Mouse (Mus musculus) midbrain, postnatal 0 days (tissue): ENCODE results near the gene Taf11. TPM values are rescaled to one million over a fixed set of nuclear protein-coding genes. Genes with fewer than 3 reads are reported as not detected.
A peak's percentile ranks its signal among the peaks of the same experiment; 100 is the strongest.

Experiments used
- ATAC-seq: fragments of 200-750 bp; cut with Nextera tagmentation; 2 replicates; pipeline ENCODE4 v1.8.0; 2017; ENCODE audit warnings: moderate number of reproducible peaks, mild to moderate bottlenecking, moderate TSS enrichment, moderate library complexity; ENCODE audit not compliant: low FRiP score
- DNase-seq: peaks from one replicate; pipeline ENCODE4 v3.0.0-alpha.2; 2015; ENCODE audit warnings: low spot score
- H3K27ac ChIP-seq: fragments of 300-500 bp; sonication (generic); 2 replicates; pipeline ENCODE4 v1.5.1; 2014; ENCODE audit warnings: low read depth, mild to moderate bottlenecking, low read length, mixed read lengths
- H3K27me3 ChIP-seq: fragments of 300-500 bp; sonication (generic); 2 replicates; pipeline ENCODE4 v1.6.1; 2014; ENCODE audit warnings: low read length, control low read depth, mixed read lengths; ENCODE audit not compliant: insufficient read depth
- H3K36me3 ChIP-seq: fragments of 300-500 bp; sonication (generic); 2 replicates; pipeline ENCODE4 v1.6.1; 2014; ENCODE audit warnings: low read length, control low read depth, mixed read lengths; ENCODE audit not compliant: insufficient read depth
- H3K4me1 ChIP-seq: fragments of 300-500 bp; sonication (generic); 2 replicates; pipeline ENCODE4 v1.6.1; 2014; ENCODE audit warnings: mild to moderate bottlenecking, control low read depth, antibody characterized with exemption, low read length, mixed read lengths; ENCODE audit not compliant: insufficient read depth
- H3K4me2 ChIP-seq: fragments of 300-500 bp; sonication (generic); 2 replicates; pipeline ENCODE4 v1.6.1; 2014; ENCODE audit warnings: low read depth, mild to moderate bottlenecking, low read length, mixed read lengths; ENCODE audit not compliant: poor library complexity, severe bottlenecking
- H3K4me3 ChIP-seq: fragments of 300-500 bp; sonication (generic); 2 replicates; pipeline ENCODE4 v1.5.1; 2014; ENCODE audit warnings: low read depth, mild to moderate bottlenecking, low read length, moderate library complexity
- H3K9ac ChIP-seq: fragments of 300-500 bp; sonication (generic); replicated peaks from 2 replicates; pipeline ENCODE4 v1.6.1; 2014; ENCODE audit warnings: mild to moderate bottlenecking, low read length, moderate library complexity, mixed read lengths; ENCODE audit not compliant: poor library complexity, severe bottlenecking
- H3K9me3 ChIP-seq: fragments of 300-500 bp; sonication (generic); 2 replicates; pipeline ENCODE4 v1.6.1; 2016; ENCODE audit warnings: low read length, control low read depth
- CTCF ChIP-seq: IDR thresholded peaks from 2 replicates; pipeline ENCODE4 v1.5.1; 2016; ENCODE audit warnings: antibody characterized with exemption, mild to moderate bottlenecking
- WGBS: fragments of 180-500 bp; shearing (Covaris S2); extraction: QIAGEN DNeasy Blood & Tissue Kit; methylation state at CpG from one replicate; pipeline ENCODE4 v1.1.7; 2014; 5-methylcytosine and 5-hydroxymethylcytosine counted together
- polyA plus RNA-seq: library from polyadenylated mRNA; unstranded; fragments of >200 nt; fragmentation: Nextera tagmentation; extraction: Ambion mirVana; gene quantifications from 2 replicates; pipeline ENCODE4 v1.2.1, GENCODE M21; 2015
- total RNA-seq: library from RNA; depleted of rRNA; stranded (reverse); fragments of >200 nt; gene quantifications from 2 replicates; pipeline ENCODE4 v1.2.3, GENCODE M21; 2014

Gene Taf11
- total and polyA plus RNA-seq, 2 experiments from 2014 or later = 21.0 to 59.9 TPM

- H3K4me3 ChIP-seq = no peak overlapping the region
- H3K9ac ChIP-seq = no peak overlapping the region
- no peak overlapping the region for H3K4me2 ChIP-seq
- no peak for TF ChIP-seq CTCF
- DNase-seq (no peak), ATAC-seq (no peak)
- no peak overlapping the region for H3K27ac ChIP-seq
- no peaks in the 10 kb centered on the region for H3K27me3 ChIP-seq
- H3K4me1 ChIP-seq = peaks cover 8% of the 10 kb centered on the region
- H3K36me3 ChIP-seq = no peaks in the 10 kb centered on the region
- 85% methylated on average over 4 of the region's 4 CpGs for WGBS
- H3K9me3 ChIP-seq = no peaks in the 10 kb centered on the region
Measured at GRCm38 (mm10) chr17:27914742-27915141, 5.1 kb upstream of the Taf11 start.

DNA sequence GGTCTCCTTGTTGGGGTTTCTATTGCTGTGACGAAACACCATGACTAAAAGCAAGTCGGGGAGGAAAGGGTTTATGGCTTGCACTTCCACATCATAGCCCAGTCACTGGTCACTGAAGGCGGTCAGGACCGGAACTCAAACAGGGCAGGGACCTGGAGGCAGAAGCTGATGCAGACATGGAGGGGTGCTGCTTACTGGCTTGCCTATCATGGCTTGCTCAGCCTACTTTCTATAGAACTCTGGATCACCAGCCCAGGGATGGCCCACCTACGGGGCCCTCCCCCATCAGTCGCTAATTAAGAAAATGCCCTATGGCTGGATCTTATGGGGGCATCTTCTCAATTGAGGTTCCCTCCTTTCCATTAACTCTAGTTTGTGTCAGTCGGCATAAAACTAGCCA lies 1.7 kb upstream of the Taf11 start:
- H3K4me2 ChIP-seq = no peak overlapping the region
- H3K4me1 ChIP-seq = peaks cover 8% of the 10 kb centered on the region
- TF ChIP-seq CTCF = no peak
- DNase-seq (no peak), ATAC-seq (no peak)
- 92% methylated on average over 7 of the region's 7 CpGs for WGBS
- no peaks in the 10 kb centered on the region for H3K9me3 ChIP-seq
- no peak overlapping the region for H3K4me3 ChIP-seq
- H3K36me3 ChIP-seq = no peaks in the 10 kb centered on the region
- no peaks in the 10 kb centered on the region for H3K27me3 ChIP-seq
- no peak overlapping the region for H3K9ac ChIP-seq
- no peak overlapping the region for H3K27ac ChIP-seq

GRCm38 (mm10) chr17:27908888-27909621 lies 589 bp downstream of the Taf11 start, which contains the start of gene Anks1:
Gene Anks1 (plus strand): TSS chr17:27909306.
- Histone ChIP-seq H3K9ac (peak within 1 kb of the TSS; percentile 83), H3K4me2 (peak within 1 kb of the TSS; percentile 87), H3K27ac (peak within 1 kb of the TSS; percentile 85), H3K36me3 (no peaks in the 10 kb centered on the region), H3K4me1 (peaks cover 8% of the 10 kb centered on the region), H3K27me3 (no peaks in the 10 kb centered on the region), H3K4me3 (peak within 1 kb of the TSS; percentile 91), H3K9me3 (no peaks in the 10 kb centered on the region)
- peak; percentile 68 for TF ChIP-seq CTCF
- peak; percentile 86 for DNase-seq
- under 1% methylated on average over 63 of the region's 78 CpGs for WGBS
- ATAC-seq = peak; percentile 86

GRCm38 (mm10) chr17:27908206-27908887 lies 1.3 kb downstream of the Taf11 start:
- Histone ChIP-seq H3K36me3 (peaks cover 4% of the 10 kb centered on the region; the same call in 1 of the 2 replicates), H3K4me3 (peak overlapping the region; percentile 91), H3K9me3 (no peaks in the 10 kb centered on the region), H3K9ac (peak overlapping the region; percentile 83), H3K4me2 (peak overlapping the region; percentile 87), H3K27ac (peak overlapping the region; percentile 85), H3K27me3 (no peaks in the 10 kb centered on the region), H3K4me1 (peaks cover 8% of the 10 kb centered on the region)
- no peak for TF ChIP-seq CTCF
- DNase-seq (no peak), ATAC-seq (no peak)
- under 1% methylated on average over 12 of the region's 12 CpGs for WGBS

DNA sequence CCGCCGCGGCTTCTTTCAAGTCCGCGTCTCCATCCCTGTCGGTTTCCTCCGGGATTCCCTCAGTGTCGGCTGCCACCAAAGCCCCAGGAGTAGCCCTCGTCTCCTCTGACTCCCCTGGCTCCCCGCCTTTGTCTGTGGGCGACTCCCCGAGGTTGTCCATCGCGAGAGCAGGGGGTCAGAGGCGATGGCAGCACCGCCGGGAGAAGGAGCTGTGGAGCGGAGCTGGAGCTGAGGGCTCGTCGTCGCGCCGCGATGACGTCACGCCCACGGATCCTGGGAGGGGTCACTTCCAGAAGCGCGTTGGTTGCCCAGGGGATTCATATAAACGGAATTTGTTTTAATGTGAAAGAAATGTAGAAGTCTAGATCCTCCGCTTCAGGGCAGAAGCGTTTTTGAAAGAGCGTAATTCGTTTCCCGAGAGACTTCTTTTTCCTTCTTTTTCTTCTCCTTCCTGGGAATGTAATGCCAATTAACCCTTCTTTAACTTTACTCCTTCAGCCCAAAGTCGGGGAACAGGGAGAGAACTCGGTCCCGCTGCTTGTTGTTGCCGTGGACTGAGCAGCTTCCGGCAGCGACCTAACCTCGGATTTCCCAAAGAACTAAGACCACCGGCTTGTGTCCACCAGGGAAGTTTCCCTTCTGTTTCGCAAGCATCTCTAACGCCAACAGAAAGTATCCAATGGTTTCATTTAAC lies 2.0 kb downstream of the Taf11 start:
- peaks cover 11% of the 10 kb centered on the region; the same call in 1 of the 2 replicates for H3K36me3 ChIP-seq
- H3K4me2 ChIP-seq = peak overlapping the region; percentile 87
- peak overlapping the region; percentile 86 for H3K9ac ChIP-seq
- no peaks in the 10 kb centered on the region for H3K27me3 ChIP-seq
- H3K4me3 ChIP-seq = peak overlapping the region; percentile 91
- H3K9me3 ChIP-seq = no peaks in the 10 kb centered on the region
- peaks cover 8% of the 10 kb centered on the region for H3K4me1 ChIP-seq
- DNase-seq = peak; percentile 95
- WGBS = under 1% methylated on average over 45 of the region's 45 CpGs
- ATAC-seq = peak; percentile 53
- TF ChIP-seq CTCF = peak; percentile 60
- H3K27ac ChIP-seq = peak overlapping the region; percentile 78
